Mouse (Mus musculus) embryo, embryonic 10 days (tissue): Measurements from ENCODE around the gene Rplp0.
A peak's percentile ranks its signal among the peaks of the same experiment; 100 is the strongest.
"Not testable (repeated sequence)": the region's sequence is repeated elsewhere in the genome, so short reads cannot be mapped to it uniquely, and the experiment has no call there.

Experiments
- DNase-seq: peaks from one replicate; pipeline ENCODE4 v3.0.0-alpha.2; 2015; ENCODE audit warnings: low spot score

Gene Rplp0

DNA sequence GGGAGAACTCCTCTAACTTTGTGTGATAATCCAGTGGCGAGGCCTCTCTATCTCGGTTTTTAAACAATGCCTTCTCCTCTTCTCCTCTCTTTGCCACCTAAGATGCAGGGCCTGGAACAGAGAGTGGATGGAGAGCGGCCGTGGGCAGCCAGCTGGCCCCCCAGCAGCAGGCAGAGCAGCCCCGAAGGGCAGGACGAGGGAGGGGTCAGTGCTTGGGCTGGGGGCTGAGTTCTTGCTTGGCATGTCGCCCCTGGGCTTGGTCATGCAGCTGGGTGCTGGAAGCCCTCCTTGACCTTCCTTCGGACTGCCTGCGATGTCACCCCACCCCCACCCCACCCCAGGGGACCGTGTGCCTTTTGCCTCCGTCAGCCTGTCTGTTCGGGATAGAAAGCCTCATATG, 7.9 kb upstream of the Rplp0 start:
- DNase-seq = no peak

DNA sequence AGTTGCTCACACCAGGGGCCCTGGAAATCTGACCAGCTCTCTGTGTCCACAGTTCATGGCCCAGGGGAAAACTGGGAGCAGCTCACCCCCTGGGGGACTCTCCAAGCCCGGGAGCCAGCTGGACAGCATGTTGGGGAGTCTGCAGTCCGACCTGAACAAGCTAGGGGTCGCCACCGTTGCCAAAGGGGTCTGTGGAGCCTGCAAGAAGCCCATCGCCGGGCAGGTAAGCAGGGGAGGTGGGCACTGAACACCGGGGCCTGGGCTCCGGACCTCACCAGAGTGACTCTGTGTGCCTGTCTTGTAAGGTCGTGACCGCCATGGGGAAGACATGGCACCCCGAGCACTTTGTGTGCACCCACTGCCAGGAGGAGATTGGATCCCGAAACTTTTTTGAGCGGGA, 7.5 kb upstream of the Rplp0 start:
- no peak for DNase-seq

DNA sequence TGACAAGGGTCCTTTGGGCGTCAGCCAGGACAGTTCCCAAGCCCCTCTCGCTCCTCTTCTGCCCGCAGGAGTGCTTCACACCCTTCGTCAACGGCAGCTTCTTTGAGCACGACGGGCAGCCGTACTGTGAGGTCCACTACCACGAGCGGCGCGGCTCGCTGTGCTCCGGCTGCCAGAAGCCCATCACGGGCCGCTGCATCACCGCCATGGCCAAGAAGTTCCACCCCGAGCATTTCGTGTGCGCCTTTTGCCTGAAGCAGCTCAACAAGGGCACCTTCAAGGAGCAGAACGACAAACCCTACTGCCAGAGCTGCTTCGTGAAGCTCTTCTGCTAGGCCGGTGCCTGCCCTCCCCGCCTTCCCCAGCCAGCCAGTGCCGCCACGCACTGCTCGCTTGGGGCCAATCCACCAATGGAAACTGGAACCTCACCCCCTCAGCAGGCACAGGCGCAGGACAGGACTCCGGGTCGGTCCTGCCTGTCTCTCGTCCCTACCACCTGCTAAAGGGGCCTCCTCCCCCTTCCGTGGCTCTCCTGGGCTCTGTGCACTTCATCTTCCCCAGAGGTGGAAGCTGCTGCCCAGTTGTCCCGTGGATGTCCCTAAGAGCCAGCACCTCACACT, 5.4 kb upstream of the Rplp0 start:
- no peak for DNase-seq

DNA sequence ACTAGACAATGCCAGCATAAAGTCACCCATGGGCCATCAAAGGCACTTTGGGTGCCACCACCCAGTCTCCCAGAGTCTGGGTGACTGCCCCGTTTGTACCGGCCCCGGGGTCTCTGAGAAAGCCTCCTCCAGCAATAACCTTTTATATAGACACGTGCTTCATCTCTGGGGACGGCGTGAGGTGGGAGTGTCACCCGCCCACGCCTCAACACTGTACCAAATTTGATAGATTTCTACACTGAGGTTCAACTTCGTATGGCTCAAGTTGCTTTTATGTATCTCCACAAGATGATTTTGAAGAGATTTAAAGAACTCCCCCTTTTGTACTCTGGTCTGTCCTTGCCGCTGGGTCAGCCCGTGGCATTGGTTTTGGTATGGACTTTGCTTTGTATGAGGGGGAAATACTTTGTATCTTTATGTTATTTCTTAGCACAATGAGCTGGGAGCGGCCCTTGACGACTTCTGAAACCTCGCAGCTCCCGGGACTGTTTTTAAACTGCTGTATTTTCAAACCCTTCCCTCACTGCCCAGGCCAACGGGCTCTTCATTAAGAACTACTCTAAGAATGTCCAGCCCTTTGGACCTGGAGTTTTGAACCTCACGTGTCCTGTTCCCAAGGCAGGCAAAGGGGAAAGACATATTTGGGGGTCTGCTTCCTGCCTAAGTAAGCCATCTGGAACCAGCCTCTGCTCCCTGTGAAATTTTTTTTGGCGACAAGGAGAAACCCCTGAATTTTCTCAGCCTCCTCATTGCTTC, 4.6 kb upstream of the Rplp0 start:
- no peak for DNase-seq

DNA sequence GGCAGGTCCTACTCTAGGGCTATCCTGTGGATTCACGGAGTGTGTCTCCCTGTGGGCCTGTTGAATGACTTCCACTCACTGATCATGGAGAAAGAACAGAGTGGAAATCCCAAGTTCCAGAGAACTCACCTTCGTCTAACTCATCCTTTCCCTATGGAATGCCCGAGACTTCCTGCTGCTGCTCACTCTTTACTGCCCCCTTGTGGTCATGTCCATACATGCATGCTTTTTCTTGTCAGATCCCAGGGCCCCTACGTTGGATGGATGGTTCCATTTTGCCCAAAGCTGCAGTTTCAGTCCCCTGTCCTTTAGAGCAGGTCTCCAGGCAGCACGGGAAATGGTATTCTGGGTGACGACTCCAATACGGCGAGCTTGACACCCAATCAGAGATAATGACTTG, 3.0 kb upstream of the Rplp0 start:
- peak; percentile 91 for DNase-seq

DNA sequence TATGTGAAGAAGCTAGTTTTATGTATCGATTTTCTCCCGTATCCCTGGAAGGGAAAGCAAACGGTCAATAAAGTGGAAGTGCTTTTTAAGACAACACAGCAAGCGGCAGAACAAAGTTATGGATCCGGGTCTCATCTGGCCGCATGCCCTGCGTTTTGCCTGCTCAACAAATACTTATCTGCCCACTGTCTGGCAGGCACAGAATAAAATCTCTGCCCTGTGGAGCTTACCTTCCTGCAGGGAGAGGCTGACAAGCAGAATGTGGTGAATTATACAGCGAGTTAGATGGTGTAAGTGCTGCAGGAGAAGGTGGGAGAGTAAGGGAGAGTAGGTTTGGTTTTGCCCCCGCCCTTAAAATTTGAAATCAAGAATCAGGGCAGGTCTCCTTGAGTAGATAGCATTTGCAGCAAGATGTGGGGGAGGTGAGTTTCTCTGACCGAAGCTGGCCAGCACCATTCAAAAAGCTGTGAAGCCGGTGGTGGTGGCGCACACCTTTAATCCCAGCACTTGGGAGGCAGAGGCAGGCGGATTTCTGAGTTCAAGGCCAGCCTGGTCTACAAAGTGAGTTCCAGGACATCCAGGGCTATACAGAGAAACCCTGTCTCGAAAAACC, 979 bp upstream of the Rplp0 start:
- no peak for DNase-seq

DNA sequence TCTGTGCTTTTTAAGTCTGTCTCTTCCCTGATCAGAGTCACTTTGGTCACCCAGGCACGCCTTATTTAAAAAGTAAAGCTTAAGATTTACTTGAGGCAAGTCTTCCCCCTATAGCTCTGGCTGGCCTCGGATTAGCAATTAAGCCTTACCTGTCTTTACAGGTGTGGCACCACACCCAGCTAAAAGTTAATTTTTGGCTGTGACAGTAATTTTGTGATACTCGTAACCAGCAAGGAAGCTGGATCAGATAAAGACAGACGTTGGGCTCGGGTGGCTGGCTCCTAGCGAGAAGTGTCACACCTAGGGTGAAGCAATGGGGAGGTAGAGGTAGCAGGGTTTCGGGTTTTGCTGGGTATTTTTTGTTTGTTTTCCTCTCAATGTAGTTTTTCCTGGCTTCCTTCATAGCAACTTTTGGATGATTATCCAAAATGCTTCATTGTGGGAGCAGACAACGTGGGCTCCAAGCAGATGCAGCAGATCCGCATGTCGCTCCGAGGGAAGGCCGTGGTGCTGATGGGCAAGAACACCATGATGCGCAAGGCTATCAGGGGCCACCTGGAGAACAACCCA, 1.2 kb downstream of the Rplp0 start:
- DNase-seq = no peak

DNA sequence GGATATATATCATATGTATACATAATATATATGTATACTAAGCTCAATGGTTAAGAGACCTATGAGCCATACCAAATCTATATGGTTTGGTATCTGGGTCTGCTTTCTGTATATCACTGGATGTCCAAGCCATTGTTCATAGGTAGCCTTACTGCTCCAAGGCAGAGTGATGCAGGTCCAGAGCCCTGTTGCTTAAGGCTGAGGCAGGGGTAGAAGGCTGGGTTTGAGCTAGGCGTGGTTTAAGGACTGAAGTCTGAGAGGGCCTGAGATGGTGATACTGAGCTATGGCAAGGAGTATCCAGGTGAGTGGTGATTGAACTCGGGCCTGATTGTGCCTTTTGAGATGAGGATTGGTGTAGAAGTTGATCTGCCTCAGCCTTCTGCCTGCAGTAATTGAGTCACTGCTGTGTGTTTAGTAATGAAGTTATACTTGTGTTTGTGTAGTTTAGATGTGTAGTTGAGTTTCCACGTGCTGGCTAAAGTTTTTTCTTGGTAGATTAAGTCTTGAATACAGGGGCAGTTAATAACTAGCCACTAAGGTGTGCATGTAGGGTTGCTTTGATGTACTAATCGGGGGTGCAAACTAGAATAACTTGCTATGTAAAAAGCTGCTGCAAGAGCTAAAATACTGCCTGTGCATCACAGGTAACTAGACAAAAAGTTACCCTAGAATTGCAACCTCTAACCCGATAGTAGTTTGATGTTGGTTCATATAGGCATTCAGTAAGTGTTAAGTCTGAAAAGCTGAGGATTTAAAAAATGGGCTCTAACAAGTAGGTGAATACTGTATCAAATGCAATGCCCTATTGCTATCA, 4.7 kb downstream of the Rplp0 start:
- peak; percentile 20 for DNase-seq

DNA sequence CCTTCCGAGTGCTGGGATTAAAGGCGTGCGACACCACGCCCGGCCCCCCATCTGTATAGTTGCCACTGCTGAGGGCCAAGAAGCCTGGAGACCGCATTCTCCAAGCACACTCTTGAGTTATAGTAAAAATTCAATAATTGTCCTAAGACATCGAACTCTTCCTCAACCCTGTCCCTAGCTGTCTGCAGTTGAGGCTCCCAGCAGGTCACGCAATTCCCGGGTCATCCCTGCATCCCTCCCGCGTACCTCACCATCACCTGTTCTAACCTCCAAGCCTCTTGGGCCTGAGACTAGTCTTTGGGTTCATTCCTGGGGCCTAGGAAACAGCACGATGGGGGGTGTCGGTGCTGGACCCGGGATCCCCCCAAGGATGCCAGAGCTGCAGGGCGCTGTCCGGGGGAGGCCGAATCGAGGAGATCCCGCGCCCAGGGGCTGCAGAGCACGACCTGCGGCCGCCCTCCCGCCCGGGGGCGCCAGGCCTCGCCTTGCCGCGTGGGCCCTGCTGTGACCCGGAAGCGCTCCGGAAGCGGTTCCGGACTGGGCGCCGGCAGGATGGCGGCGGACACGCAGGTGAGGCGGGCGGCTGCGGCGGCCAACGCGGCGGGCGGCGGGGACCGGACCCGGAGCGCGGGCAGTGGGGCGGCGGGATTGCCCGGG, 5.6 kb downstream of the Rplp0 start, which contains the start of gene Gcn1l1:
Gcn1l1 (plus strand) TSS at position 518 of the 657 bp plus-strand sequence.
- peak; percentile 85 for DNase-seq

DNA sequence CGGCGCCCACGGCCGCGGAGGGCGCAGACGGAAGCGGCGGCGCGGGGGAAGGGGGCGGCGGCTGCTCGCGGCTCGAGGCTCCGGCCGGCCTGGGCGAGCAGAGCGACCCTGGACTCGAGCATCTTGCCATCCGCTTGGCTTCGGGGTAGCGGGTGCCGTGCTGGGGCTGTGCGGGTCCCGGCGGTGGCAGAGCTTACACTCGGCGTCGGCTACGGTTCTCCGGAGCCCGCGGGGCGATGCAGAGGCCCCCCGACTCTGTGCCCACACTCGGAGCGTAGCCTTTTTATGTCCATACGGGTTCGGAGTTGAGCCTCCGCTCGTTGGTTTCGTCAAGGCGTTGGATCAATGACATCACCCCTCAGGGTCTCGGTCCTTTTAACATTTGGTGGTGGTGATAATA, 6.1 kb downstream of the Rplp0 start:
- peak; percentile 29 for DNase-seq

DNA sequence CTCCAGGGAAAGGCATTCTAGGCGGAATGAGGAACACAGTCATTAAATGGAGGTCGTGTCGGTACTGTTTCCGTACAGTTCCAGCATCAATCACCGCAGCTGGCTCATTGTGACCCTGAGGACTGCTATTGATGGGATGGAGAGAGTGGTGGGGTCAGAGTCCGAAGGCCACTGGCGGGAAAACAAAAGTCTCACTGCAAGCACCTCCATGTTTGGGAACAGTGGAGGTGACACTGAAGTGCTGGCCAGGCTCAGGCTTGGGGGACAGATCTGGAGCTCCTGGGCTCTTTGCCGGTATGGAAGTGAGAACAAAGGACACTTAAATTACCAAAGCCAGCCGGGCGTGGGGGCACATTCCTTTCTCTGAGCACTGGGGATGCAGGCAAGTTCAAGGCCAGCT, 9.4 kb downstream of the Rplp0 start:
- DNase-seq = peak; percentile 22

DNA sequence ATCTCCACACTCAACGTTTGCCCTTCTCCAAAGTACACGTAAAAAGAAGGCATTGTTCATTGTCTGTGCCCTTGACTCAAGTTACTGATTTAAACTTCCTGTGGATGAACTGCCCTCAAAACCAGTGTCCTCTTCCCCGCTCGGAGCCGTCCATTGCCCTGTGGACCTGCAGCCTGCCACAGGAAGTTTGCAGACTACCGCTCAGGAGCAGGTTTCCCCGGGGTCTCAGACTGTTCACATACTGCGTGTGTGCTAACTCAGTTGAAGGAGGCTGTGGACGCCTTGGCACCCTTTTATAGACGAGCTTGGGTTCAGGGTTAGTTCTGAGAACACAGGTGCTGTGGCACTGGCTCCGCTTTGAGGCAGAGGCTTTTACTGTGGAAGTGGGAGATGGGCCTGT, 10.0 kb downstream of the Rplp0 start:
- no peak for DNase-seq

DNA sequence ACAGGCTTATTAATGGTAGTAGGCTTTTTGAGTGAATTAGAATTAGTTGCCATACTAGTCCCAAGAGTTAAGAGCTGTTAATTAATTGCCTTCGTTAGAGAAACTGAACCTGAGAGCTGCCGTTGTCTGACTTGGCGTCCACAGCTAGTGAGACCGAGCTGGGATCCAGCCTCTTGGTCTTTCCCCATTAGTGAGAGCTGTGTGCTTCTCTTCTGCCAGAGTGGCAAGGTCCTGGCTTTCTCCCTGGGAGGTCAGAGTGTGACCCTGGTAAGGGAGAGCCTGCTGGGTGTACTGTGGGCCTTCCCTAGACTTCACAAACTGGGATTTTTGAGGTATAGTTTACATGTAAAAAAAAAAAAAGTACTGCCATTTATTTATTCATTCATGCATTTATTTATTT, 10.5 kb downstream of the Rplp0 start:
- DNase-seq = no peak

DNA sequence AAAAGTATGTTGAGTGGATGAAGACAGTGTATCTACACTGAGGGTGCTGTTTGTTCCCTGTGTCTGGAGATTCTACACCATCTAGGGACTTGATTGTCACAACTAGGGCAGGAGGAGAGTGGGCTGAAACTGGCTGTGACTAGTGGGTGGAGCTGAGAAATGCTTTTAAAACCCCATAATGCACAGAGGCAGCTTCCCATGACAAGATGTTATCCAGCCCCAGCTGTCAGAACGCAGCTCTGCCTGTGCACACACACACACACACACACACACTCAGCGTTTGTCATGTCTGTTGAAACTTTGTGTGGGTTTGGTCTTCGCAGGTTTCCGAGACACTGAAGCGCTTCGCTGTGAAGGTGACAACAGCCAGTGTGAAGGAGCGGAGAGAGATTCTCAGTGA, 11.8 kb downstream of the Rplp0 start:
- DNase-seq = no peak

DNA sequence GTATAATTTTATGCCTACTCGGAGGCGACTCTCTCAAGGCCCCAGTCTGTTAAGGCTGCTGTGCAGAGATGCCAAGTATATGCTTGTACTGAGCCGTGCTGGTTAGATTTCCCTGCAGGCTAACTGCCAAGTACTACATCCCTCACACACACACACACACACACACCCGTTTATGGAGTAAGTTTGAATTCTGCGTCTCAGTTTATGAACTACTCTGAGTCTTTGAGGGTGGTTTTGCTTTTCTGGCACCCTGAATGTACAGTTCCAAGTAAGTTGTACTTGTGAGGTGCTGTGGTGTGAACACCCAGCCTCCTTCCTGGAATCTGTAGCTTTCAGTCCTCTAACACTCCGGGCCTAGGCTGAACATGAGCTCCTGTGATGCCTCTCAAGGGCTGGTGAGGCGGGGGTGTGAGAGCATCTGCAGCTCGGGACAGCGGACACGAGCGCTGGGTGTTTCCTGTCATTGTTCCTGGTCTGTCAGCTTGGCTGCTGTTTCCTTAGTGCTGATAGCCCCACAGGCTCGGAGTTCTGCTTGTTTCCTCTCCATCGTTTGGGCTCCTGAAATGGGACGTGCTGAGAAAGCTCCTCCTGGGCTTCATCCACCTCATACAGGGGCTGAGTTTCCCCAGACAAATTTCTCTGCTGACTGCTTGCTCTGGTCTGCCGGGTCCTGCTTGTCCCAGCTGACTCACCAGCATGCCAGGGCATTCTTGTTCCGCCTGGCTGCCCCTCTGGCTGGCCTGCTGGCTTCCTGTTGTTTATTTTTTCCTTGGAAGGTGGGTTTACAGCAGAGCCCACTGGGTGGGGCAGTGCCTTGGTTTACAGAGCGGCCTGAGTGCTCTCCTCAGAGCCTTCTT, 13.6 kb downstream of the Rplp0 start:
- DNase-seq = peak; percentile 42

DNA sequence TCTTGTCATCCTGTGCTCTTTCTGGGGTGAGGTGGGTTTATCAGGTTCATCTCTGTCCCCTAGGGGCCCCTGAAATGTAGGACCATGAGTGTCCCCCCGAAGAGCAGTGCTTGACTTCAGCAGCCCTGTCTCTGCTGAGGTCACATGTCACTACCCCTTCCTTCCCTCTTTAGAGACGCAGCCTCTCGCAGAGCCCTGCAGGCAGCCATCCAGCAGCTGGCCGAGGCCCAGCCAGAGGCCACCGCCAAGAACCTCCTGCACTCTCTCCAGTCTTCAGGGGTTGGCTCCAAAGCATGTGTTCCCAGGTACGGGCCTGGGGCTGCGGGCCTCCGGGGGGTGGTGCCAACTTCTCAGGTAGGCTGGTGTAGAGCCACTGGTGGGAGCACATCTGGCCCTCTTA, 15.7 kb downstream of the Rplp0 start:
- no peak for DNase-seq

DNA sequence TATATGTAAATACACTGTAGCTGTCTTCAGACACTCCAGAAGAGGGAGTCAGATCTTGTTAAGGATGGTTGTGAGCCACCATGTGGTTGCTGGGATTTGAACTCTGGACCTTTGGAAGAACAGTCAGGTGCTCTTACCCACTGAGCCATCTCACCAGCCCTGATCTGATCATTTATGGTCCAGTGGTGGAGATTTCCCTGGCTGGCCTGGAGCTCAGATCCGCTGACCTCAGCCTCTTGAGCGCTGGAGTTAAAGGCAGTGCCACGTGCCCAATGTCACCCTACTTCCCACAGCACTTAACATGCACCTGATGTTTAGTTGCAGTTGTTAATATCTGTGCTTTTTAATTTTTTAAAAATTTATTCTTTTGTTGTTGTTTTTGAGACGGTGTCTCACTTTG, 18.4 kb downstream of the Rplp0 start:
- DNase-seq = not testable (repeated sequence)

DNA sequence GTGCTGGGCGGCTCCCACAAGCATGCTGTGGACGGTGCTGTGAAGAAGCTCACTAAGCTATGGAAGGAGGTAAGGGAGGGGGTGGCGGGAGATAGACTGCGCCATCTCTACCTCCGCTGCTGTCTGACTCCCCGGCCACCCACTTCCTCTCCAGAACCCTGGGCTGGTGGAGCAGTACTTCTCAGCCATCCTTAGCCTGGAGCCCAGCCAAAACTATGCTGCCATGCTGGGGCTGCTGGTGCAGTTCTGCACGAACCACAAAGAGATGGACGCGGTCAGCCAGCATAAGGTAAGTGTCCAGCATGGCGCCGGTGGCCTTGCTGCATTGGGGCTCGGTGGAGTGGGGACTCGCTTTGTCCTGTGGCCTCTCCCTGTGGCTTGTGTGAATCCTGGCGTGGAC, 19.7 kb downstream of the Rplp0 start:
- no peak for DNase-seq

DNA sequence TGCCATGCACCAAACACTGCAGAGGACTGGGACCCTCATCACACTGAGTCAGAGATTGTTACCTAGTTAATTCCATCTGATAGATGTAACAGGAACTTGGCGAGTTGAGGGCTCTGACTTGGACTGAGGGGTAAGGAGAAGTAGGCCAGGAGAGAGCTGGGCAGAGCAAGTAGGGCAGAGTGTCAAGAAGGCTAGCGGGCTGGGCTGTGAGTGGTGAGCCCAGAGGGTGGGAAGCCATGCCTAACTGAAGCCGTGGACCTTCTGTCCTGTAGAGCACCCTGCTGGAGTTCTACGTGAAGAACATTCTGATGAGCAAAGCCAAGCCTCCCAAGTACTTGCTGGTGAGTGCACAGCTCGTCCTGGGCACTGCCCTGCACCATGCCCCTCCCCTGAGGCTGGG, 20.1 kb downstream of the Rplp0 start:
- no peak for DNase-seq

DNA sequence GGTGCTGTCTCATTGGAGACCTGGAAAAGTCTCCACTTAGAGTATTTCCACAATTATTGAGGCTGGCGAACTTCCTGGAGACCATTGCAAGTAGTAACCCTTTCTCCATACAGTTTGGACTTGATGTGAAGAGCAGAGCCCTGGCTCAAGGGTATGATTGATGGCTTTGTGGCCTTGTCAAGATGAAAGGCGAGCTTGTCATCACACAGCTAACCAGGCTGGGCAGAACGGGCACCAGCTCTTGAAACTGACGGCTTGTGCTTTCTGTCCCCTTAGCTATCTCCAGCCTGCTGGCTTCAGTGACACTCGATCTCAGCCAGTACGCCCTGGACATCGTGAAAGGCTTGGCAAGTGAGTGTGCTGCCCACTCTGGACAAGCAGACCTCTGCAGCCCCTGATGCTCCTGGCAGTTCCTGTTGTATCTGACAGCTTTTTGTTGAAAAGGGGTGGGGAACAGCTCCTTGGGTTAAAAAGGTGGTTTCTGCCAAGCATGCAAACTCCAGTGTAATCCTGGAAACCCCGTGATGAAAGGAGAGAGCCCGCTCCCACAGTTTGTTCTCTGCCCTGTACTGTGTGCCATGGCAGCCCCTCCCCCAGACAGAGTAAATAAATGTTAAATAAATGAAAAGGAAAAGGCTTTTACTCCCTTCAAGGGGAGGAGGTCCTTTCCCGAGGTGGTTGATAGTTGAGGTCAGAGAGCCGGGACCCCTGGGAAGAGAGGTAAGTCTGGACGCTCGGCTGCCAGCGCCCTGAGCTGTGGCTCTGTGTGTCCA, 21.1 kb downstream of the Rplp0 start:
- no peak for DNase-seq
